Mouse (Mus musculus): ENCODE data around the gene Sumo2. TPM values are rescaled to one million over a fixed set of nuclear protein-coding genes. Genes with fewer than 3 reads are reported as not detected.

Sumo2 gene
- polyA plus RNA-seq, 1 experiment = 7.0 TPM

DNA sequence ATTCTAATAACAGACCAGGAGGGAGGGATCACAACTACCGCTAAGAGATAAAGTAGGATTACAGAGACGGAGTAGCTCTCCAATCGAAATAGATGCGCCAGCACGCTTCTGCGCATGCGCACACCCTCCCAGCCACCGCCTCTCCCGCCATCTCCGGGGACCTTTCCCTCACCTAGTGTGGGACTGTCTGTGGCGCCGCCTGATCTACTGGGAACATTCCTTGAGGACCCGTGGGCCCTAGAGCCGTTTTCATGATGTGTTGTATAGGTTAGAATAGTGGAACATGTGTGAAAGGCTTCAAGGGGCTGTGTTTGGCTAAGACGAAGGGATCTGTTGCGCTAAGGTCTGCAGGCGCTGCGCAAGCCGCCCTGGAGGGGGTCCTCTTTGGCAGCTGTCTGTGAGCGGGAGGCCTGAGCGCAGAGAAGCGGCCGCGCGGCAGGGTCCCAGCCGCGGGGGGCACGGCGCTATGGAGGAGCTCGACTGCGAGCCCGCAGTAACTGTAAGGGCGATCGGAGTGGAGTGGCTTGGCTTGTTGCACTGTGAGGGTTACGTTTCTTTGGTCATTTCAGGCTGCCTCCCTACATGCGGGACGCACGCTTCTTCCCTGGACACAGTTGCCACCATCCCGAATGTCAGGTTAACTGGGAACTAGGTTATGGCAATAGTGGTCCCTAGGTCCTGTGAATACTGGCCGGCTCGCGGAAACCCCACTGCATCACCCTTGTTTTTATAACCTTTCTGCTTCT is 28.2 kb upstream of the Sumo2 start, which contains the start of gene Nup85:
Gene Nup85, plus strand, starts transcription at position 371 of the 746 bp plus-strand sequence.
- 1% methylated on average over 42 of the region's 42 CpGs for WGBS
- no peaks in the 10 kb centered on the region for H3K27me3 ChIP-seq (ENCODE audit: control insufficient read depth, insufficient read depth, low read length)
- H3K4me1 ChIP-seq (ENCODE audit: control insufficient read depth, insufficient read depth, insufficient read length, low read length) = no peaks in the 10 kb centered on the region
- peak; percentile 58; the same call in 1 of the 2 replicates for TF ChIP-seq POLR2A (IDR thresholded peaks at IDR 0.05; ENCODE audit: low read depth, low read length)
- no peak for TF ChIP-seq CTCF (IDR thresholded peaks at IDR 0.05; ENCODE audit: extremely low read depth, insufficient read length, insufficient replicate concordance, low read depth, low read length)
- H3K27ac ChIP-seq (ENCODE audit: insufficient read depth, low read depth, low read length) = peak within 1 kb of the TSS; percentile 77
- H3K4me3 ChIP-seq (ENCODE audit: low read depth, low read length) = peak within 1 kb of the TSS; percentile 95
- H3K36me3 ChIP-seq (ENCODE audit: control insufficient read depth, insufficient read depth, low read length) = peaks cover 12% of the 10 kb centered on the region; the same call in 1 of the 2 replicates

- H3K4me3 ChIP-seq (ENCODE audit: low read depth, low read length) = no peak overlapping the region
- no peak for TF ChIP-seq CTCF (IDR thresholded peaks at IDR 0.05; ENCODE audit: extremely low read depth, insufficient read length, insufficient replicate concordance, low read depth, low read length)
- no peak for TF ChIP-seq POLR2A (IDR thresholded peaks at IDR 0.05; ENCODE audit: low read depth, low read length)
- no peaks in the 10 kb centered on the region for H3K27me3 ChIP-seq (ENCODE audit: control insufficient read depth, insufficient read depth, low read length)
- no peaks in the 10 kb centered on the region for H3K4me1 ChIP-seq (ENCODE audit: control insufficient read depth, insufficient read depth, insufficient read length, low read length)
- 34% methylated on average over 4 of the region's 4 CpGs for WGBS
- 0 out of 2 replicates have a peak, but pooled peaks cover 6% of the 10 kb centered on the region for H3K36me3 ChIP-seq (ENCODE audit: control insufficient read depth, insufficient read depth, low read length)
- no peak overlapping the region for H3K27ac ChIP-seq (ENCODE audit: insufficient read depth, low read depth, low read length)
Measured at GRCm38 (mm10) chr11:115563406-115563805, 27.3 kb upstream of the Sumo2 start.

GRCm38 (mm10) chr11:115555717-115556116 is 19.6 kb upstream of the Sumo2 start:
- Histone ChIP-seq H3K27ac (ENCODE audit: insufficient read depth, low read depth, low read length) (no peak overlapping the region), H3K4me3 (ENCODE audit: low read depth, low read length) (no peak overlapping the region), H3K27me3 (ENCODE audit: control insufficient read depth, insufficient read depth, low read length) (no peaks in the 10 kb centered on the region), H3K36me3 (ENCODE audit: control insufficient read depth, insufficient read depth, low read length) (no peaks in the 10 kb centered on the region), H3K4me1 (ENCODE audit: control insufficient read depth, insufficient read depth, insufficient read length, low read length) (no peaks in the 10 kb centered on the region)
- 79% methylated on average over 17 of the region's 17 CpGs for WGBS
- TF ChIP-seq POLR2A (IDR thresholded peaks at IDR 0.05; ENCODE audit: low read depth, low read length) (no peak), CTCF (IDR thresholded peaks at IDR 0.05; ENCODE audit: extremely low read depth, insufficient read length, insufficient replicate concordance, low read depth, low read length) (no peak)

DNA sequence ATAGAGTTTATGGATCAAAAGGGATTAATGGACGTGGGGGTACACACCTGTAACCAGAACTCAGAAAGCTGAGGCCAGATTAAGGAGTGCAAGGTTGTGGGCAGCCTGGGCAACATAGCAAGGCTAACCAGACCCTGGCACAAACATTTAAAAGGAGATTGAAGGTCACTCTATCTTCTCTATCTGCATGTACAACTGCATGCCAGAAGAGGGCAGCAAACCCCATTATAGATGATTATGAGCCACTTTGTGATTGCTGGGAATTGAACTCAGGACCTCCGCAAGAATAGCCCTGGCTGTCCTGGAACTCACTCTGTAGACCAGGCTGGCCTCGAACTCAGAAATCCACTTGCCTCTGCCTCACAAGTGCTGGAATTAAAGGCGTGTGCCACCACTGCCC is 16.7 kb upstream of the Sumo2 start:
- Histone ChIP-seq H3K27me3 (ENCODE audit: control insufficient read depth, insufficient read depth, low read length) (no peaks in the 10 kb centered on the region), H3K4me3 (ENCODE audit: low read depth, low read length) (no peak overlapping the region), H3K4me1 (ENCODE audit: control insufficient read depth, insufficient read depth, insufficient read length, low read length) (no peaks in the 10 kb centered on the region), H3K36me3 (ENCODE audit: control insufficient read depth, insufficient read depth, low read length) (no peaks in the 10 kb centered on the region), H3K27ac (ENCODE audit: insufficient read depth, low read depth, low read length) (no peak overlapping the region)
- TF ChIP-seq CTCF (IDR thresholded peaks at IDR 0.05; ENCODE audit: extremely low read depth, insufficient read length, insufficient replicate concordance, low read depth, low read length) (peak; percentile 41; the same call in 1 of the 2 replicates), POLR2A (IDR thresholded peaks at IDR 0.05; ENCODE audit: low read depth, low read length) (no peak)
- 73% methylated on average over 4 of the region's 4 CpGs for WGBS

DNA sequence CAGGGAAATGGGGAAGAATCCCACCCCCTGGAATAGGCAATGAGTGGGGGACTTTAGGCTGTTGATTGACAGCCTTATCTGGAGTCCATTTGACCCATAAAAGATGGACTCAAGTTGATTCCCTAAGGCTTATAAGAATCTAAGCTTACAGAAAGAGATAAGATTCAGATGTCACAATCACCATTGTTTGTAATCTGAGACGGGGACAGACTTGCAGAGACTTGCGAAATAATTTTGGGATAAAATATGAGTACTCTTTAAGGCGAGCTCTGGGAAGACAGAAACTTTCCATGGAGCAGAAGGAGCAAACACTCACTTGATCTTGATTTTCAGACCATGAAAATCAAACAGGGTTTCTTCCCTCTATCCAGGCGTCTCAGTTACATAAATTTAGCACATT is 7.5 kb upstream of the Sumo2 start:
- H3K4me3 ChIP-seq (ENCODE audit: low read depth, low read length) = no peak overlapping the region
- H3K36me3 ChIP-seq (ENCODE audit: control insufficient read depth, insufficient read depth, low read length) = no peaks in the 10 kb centered on the region
- H3K27ac ChIP-seq (ENCODE audit: insufficient read depth, low read depth, low read length) = no peak overlapping the region
- 56% methylated on average over 4 of the region's 4 CpGs for WGBS
- H3K27me3 ChIP-seq (ENCODE audit: control insufficient read depth, insufficient read depth, low read length) = no peaks in the 10 kb centered on the region
- no peak for TF ChIP-seq CTCF (IDR thresholded peaks at IDR 0.05; ENCODE audit: extremely low read depth, insufficient read length, insufficient replicate concordance, low read depth, low read length)
- no peak for TF ChIP-seq POLR2A (IDR thresholded peaks at IDR 0.05; ENCODE audit: low read depth, low read length)
- no peaks in the 10 kb centered on the region for H3K4me1 ChIP-seq (ENCODE audit: control insufficient read depth, insufficient read depth, insufficient read length, low read length)

DNA sequence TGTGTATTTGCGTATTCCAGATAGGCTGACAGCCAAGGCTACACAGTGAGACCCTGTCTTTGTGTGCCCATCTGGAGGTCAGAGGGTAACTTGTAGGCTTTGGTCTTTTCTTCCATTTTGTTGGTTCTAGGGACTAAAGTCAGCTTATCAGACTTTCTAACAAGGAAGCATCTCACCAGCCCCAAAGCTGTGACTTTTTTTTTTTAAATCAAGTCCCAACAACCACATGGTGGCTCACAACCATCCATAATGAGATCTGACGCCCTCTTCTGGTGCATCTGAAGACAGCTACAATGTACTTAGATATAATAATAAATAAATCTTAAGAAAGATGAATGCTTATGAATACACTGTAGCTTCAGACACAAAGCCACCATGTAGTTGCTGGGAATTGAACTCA is 2.0 kb upstream of the Sumo2 start:
- no peak for TF ChIP-seq POLR2A (IDR thresholded peaks at IDR 0.05; ENCODE audit: low read depth, low read length)
- TF ChIP-seq CTCF (IDR thresholded peaks at IDR 0.05; ENCODE audit: extremely low read depth, insufficient read length, insufficient replicate concordance, low read depth, low read length) = no peak
- WGBS = 40% methylated on average over 2 of the region's 2 CpGs
- Histone ChIP-seq H3K27me3 (ENCODE audit: control insufficient read depth, insufficient read depth, low read length) (no peaks in the 10 kb centered on the region), H3K4me3 (ENCODE audit: low read depth, low read length) (no peak overlapping the region), H3K36me3 (ENCODE audit: control insufficient read depth, insufficient read depth, low read length) (peaks cover 6% of the 10 kb centered on the region), H3K4me1 (ENCODE audit: control insufficient read depth, insufficient read depth, insufficient read length, low read length) (no peaks in the 10 kb centered on the region; the same call in 1 of the 2 replicates), H3K27ac (ENCODE audit: insufficient read depth, low read depth, low read length) (no peak overlapping the region)

- Histone ChIP-seq H3K4me1 (ENCODE audit: control insufficient read depth, insufficient read depth, insufficient read length, low read length) (no peaks in the 10 kb centered on the region; the same call in 1 of the 2 replicates), H3K27me3 (ENCODE audit: control insufficient read depth, insufficient read depth, low read length) (no peaks in the 10 kb centered on the region), H3K36me3 (ENCODE audit: control insufficient read depth, insufficient read depth, low read length) (peaks cover 16% of the 10 kb centered on the region), H3K27ac (ENCODE audit: insufficient read depth, low read depth, low read length) (peak overlapping the region; percentile 66), H3K4me3 (ENCODE audit: low read depth, low read length) (no peak overlapping the region; the same call in 1 of the 2 replicates)
- 82% methylated on average over 10 of the region's 10 CpGs for WGBS
- no peak for TF ChIP-seq POLR2A (IDR thresholded peaks at IDR 0.05; ENCODE audit: low read depth, low read length)
- TF ChIP-seq CTCF (IDR thresholded peaks at IDR 0.05; ENCODE audit: extremely low read depth, insufficient read length, insufficient replicate concordance, low read depth, low read length) = no peak; the same call in 1 of the 2 replicates
Measured at GRCm38 (mm10) chr11:115536856-115537568, 936 bp upstream of the Sumo2 start.

Data from small intestine, adult 2 months (tissue).